Mouse (Mus musculus) limb, embryonic 14.5 days (tissue): ENCODE measurements around the gene Fscn3. TPM values are rescaled to one million over a fixed set of nuclear protein-coding genes. Genes with fewer than 3 reads are reported as not detected.

Experiments used
- ATAC-seq: fragments of 200-750 bp; cut with Nextera tagmentation; 2 replicates; pipeline ENCODE4 v1.8.0; 2017; ENCODE audit warnings: low read depth, moderate number of reproducible peaks, moderate TSS enrichment; ENCODE audit not compliant: low FRiP score
- DNase-seq: peaks from one replicate; pipeline ENCODE4 v3.0.0-alpha.2; 2015; ENCODE audit warnings: low spot score
- H3K27ac ChIP-seq: fragments of 300-500 bp; sonication (generic); replicated peaks from 2 replicates; pipeline ENCODE4 v1.5.1; 2014; ENCODE audit warnings: low read depth, mild to moderate bottlenecking, low read length, moderate library complexity, mixed read lengths
- H3K27me3 ChIP-seq: fragments of 300-500 bp; sonication (generic); 2 replicates; pipeline ENCODE4 v1.6.1; 2014; ENCODE audit warnings: low read length, mixed read lengths; ENCODE audit not compliant: control insufficient read depth, insufficient read depth
- H3K36me3 ChIP-seq: fragments of 300-500 bp; sonication (generic); 2 replicates; pipeline ENCODE4 v1.6.1; 2014; ENCODE audit warnings: mild to moderate bottlenecking, low read length, moderate library complexity, mixed read lengths; ENCODE audit not compliant: control insufficient read depth, insufficient read depth
- H3K4me1 ChIP-seq: fragments of 300-500 bp; sonication (generic); 2 replicates; pipeline ENCODE4 v1.6.1; 2014; ENCODE audit warnings: antibody characterized with exemption, low read length, mixed read lengths; ENCODE audit not compliant: control insufficient read depth, insufficient read depth
- H3K4me2 ChIP-seq: fragments of 300-500 bp; sonication (generic); replicated peaks from 2 replicates; pipeline ENCODE4 v1.6.1; 2014; ENCODE audit warnings: low read depth, mild to moderate bottlenecking, low read length, moderate library complexity; ENCODE audit not compliant: severe bottlenecking
- H3K4me3 ChIP-seq: fragments of 300-500 bp; sonication (generic); replicated peaks from 2 replicates; pipeline ENCODE4 v1.5.1; 2014; ENCODE audit warnings: low read length
- H3K9ac ChIP-seq: fragments of 300-500 bp; sonication (generic); 2 replicates; pipeline ENCODE4 v1.6.1; 2014; ENCODE audit warnings: mild to moderate bottlenecking, low read depth, low read length, moderate library complexity; ENCODE audit not compliant: severe bottlenecking
- H3K9me3 ChIP-seq: fragments of 300-500 bp; sonication (generic); 2 replicates; pipeline ENCODE4 v1.6.1; 2016; ENCODE audit warnings: low read length; ENCODE audit not compliant: control insufficient read depth
- POLR2A ChIP-seq: fragments of 200-500 bp; IDR thresholded peaks from 2 replicates; pipeline ENCODE4 v1.8.0; 2012; ENCODE audit warnings: inconsistent platforms, mild to moderate bottlenecking, moderate library complexity, borderline replicate concordance; ENCODE audit not compliant: insufficient read depth, insufficient read length; ENCODE audit errors: extremely low read depth
- WGBS: fragments of 180-500 bp; shearing (Covaris S2); extraction: QIAGEN DNeasy Blood & Tissue Kit; methylation state at CpG from one replicate; pipeline ENCODE4 v1.1.7; 2014; 5-methylcytosine and 5-hydroxymethylcytosine counted together
- polyA plus RNA-seq, 2 experiments: library from polyadenylated mRNA; depleted of rRNA in 1 of 2; stranded (reverse) in 1 of 2; unstranded in 1 of 2; fragments of >200 nt; fragmentation: Nextera tagmentation in 1 of 2; extraction: Ambion mirVana in 1 of 2; gene quantifications; 2 replicates each; pipeline versions ENCODE4 v1.2.1 to v1.2.3; 2012 to 2014

Fscn3 gene
- polyA plus RNA-seq, 2 experiments: 0.11 TPM; not detected in 1

DNA sequence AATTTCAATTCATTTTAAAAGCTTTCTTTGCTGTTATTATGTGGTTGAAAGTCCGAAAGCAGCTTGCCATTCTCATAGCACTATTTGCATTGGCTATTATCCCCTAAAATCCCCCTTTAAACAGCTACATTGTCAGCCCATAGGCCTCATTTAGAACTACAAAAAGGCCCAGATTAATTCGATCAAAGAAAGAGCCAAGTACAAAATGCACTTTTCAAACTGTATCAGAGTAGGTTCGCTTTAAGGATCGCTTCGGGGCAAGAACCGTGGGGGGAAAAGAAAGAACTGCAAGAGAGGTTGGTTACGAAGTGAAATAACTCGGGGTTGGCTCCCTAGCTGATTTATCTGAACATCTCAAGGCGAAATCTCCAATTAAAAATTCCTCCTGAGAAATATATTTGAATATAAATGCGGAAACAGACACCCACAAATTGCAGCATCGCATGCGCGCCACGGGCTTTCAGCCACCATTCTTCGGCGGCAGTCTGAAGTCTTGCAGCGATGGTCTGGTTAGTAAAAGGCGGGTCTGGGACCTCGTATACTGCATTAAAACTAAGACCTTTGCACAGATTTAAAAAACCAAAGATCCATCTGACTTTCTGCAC, 30.6 kb upstream of the Fscn3 start:
- WGBS: 4% methylated on average over 19 of the region's 19 CpGs
- H3K9ac ChIP-seq: peak overlapping the region; percentile 57
- peaks cover 15% of the 10 kb centered on the region for H3K27me3 ChIP-seq
- peak overlapping the region; percentile 86 for H3K4me2 ChIP-seq
- no peaks in the 10 kb centered on the region for H3K36me3 ChIP-seq
- no peaks in the 10 kb centered on the region; the same call in 1 of the 2 replicates for H3K4me1 ChIP-seq
- ATAC-seq: peak; percentile 55; the same call in 1 of the 2 replicates
- H3K4me3 ChIP-seq: peak overlapping the region; percentile 46
- peaks cover 3% of the 10 kb centered on the region; the same call in 1 of the 2 replicates for H3K9me3 ChIP-seq
- no peak for DNase-seq
- TF ChIP-seq POLR2A: no peak
- no peak overlapping the region for H3K27ac ChIP-seq

DNA sequence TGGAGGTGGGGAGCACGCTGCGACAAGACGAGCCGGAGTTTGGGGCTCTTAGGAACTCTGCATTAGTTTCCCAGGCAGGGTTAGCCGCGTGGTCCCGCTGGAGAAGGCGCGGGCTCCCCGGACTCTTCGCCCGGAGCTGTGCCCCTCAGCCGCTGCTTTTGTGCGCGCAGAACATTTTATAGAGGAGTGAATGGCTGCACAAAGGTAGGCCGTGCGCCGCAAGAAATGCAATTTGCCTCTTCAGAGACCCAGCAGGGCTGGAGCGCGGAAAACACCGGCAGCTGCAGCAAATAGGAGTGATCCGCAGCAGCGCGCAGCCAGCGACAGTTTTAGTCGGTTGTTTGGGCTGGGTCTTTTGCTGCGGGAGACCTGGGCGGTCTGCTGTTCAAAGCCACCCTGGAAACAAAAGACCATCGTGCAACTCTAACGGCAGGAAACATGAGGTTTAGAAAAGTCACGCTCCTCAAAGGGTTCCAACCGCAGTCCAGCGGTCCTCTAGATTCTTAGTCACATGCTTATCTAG, 29.8 kb upstream of the Fscn3 start, which contains the start of gene Zfp800:
TSS of gene Zfp800 (minus strand) at position 325 of the 523 bp plus-strand sequence.
- peaks cover 3% of the 10 kb centered on the region; the same call in 1 of the 2 replicates for H3K9me3 ChIP-seq
- no peak for TF ChIP-seq POLR2A
- no peak within 1 kb of the TSS for H3K27ac ChIP-seq
- DNase-seq: no peak
- no peaks in the 10 kb centered on the region for H3K36me3 ChIP-seq
- peaks cover 15% of the 10 kb centered on the region for H3K27me3 ChIP-seq
- peak within 1 kb of the TSS; percentile 57 for H3K9ac ChIP-seq
- under 1% methylated on average over 33 of the region's 33 CpGs for WGBS
- 0 out of 2 replicates have a peak, but pooled peaks have one; percentile 26 for ATAC-seq
- H3K4me3 ChIP-seq: peak within 1 kb of the TSS; percentile 46
- peak within 1 kb of the TSS; percentile 86 for H3K4me2 ChIP-seq
- H3K4me1 ChIP-seq: no peaks in the 10 kb centered on the region; the same call in 1 of the 2 replicates

DNA sequence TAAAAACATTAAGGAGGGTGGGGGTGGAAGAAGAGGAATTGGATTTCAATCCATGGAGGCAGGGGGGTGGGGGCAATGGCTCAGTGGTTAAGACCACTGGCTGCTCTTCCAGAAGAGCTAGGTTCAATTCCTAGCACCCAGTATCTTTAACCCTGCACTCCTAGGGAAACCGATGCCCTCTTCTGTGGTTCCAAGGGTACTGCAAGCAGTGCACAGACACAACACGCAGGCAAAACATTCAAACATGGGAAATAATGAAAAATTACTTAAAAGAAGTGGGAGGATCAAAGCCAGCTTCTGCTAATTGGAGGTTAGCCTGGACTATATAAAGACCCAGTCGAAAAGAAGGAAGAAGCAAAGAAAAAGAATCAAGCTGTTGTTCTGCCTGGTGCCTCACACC, 28.9 kb upstream of the Fscn3 start:
- no peak for TF ChIP-seq POLR2A
- Histone ChIP-seq H3K4me2 (no peak overlapping the region), H3K27me3 (peaks cover 15% of the 10 kb centered on the region), H3K4me3 (no peak overlapping the region), H3K9ac (no peak overlapping the region), H3K27ac (no peak overlapping the region), H3K4me1 (no peaks in the 10 kb centered on the region; the same call in 1 of the 2 replicates), H3K36me3 (no peaks in the 10 kb centered on the region), H3K9me3 (peaks cover 3% of the 10 kb centered on the region; the same call in 1 of the 2 replicates)
- ATAC-seq (no peak), DNase-seq (no peak)
- 88% methylated on average over 3 of the region's 3 CpGs for WGBS

DNA sequence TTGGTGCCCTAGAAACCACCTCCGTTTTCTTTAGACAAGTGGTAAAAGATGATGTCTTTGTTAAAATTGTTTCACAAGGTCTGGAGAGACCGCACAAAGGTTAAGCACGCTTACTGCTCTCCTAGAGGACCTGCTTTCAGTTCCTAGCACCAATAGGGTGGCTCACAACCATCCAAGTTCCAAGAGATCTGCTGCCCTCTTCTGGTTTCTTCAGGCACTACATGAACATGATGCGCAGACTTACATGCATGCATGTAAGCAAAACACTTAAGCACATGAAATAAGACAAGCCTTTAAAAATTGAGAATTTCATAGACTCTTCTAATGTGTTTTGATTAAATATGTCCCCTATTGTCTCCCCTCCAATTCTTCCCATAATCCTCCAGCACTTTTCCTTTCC, 27.8 kb upstream of the Fscn3 start:
- peaks cover 3% of the 10 kb centered on the region; the same call in 1 of the 2 replicates for H3K9me3 ChIP-seq
- WGBS: 91% methylated on average over 4 of the region's 4 CpGs
- ATAC-seq: no peak

DNA sequence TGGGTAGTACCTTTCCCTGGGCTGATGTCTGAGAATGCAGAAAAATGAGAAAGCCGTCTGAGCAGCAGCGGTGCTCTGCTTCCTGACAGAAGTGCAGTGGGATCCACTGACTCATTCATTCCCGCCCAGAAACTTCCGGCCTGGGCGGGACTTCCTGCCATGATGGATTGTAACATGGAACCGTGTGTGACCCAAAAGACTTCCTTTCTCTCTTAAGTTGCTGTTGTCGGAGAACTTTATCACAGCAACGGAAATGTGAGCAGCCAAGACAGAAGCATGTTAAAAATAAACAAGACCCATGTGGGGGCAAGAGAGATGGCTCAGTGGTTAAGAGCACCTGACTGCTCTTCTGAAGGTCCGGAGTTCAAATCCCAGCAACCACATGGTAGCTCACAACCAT, 17.5 kb upstream of the Fscn3 start:
- Histone ChIP-seq H3K4me2 (no peak overlapping the region), H3K9me3 (no peaks in the 10 kb centered on the region), H3K36me3 (peaks cover 4% of the 10 kb centered on the region; the same call in 1 of the 2 replicates), H3K4me1 (no peaks in the 10 kb centered on the region), H3K4me3 (no peak overlapping the region), H3K27ac (no peak overlapping the region), H3K27me3 (no peaks in the 10 kb centered on the region), H3K9ac (no peak overlapping the region)
- TF ChIP-seq POLR2A: no peak
- 87% methylated on average over 9 of the region's 9 CpGs for WGBS
- DNase-seq (no peak), ATAC-seq (no peak)

More for the DNA sequence above, 27.8 kb upstream of the Fscn3 start:
- Histone ChIP-seq H3K4me2 (no peak overlapping the region), H3K27ac (no peak overlapping the region), H3K27me3 (peaks cover 15% of the 10 kb centered on the region), H3K4me3 (no peak overlapping the region), H3K36me3 (no peaks in the 10 kb centered on the region), H3K4me1 (no peaks in the 10 kb centered on the region; the same call in 1 of the 2 replicates), H3K9ac (no peak overlapping the region)
- DNase-seq: no peak
- TF ChIP-seq POLR2A: no peak
